Mouse (Mus musculus) spleen, postnatal 4 days (tissue): ENCODE data around the gene 1700024G13Rik.

Experiments
- DNase-seq, 2 experiments: peaks; one replicate each; pipeline ENCODE4 v3.0.0; 2022; ENCODE audit warnings: low spot score in 2 of 2

1700024G13Rik gene

DNA sequence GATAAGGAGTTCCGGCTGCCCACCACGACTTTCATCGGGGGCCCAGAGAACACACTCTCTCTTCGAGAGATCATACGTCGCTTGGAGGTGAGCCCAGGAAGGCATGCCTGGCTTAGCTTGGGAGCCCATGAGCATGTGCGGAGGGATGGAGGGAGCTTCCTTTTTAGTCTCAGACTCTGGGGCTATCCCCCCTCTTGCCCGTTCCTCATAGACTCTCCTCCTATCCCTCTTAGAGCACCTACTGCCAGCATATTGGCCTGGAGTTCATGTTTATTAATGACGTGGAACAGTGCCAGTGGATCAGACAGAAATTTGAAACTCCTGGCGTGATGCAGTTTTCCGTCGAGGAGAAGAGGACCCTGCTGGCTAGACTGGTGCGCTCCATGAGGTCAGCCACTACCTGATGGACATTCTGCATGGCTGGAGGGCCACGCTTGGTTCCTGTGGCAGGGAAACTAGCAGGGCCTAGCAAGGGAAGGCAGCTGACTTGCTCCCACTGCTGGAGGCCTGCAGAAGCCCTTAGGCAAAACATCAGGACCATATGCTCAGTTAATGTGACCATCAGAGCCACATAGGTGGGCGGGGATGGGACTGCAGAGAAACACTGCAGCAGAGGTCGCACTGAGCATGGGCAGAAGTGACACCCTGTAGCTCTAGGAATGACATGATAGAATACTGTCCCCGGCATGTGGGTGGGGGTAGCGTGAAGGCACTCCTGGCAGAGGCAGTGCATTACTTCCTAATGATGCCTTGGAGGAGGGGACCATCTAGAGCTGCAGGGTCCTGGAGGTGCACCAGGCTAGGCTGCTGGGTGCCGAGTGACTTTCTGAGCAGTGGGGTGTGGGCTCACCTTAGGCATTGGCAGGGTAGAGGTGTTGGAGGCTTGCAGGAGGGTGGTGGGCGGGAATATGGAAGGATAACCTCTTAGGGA lies 55.4 kb downstream of the 1700024G13Rik start:
- DNase-seq = no peak

GRCm38 (mm10) chr14:32327366-32327765 lies 60.8 kb downstream of the 1700024G13Rik start:
- DNase-seq = no peak
